Mouse (Mus musculus) Muller cell, postnatal 12 days (primary cell): ENCODE data around the gene Brpf3.
A peak's percentile ranks its signal among the peaks of the same experiment; 100 is the strongest.
"Not testable (repeated sequence)": the region's sequence is repeated elsewhere in the genome, so short reads cannot be mapped to it uniquely, and the experiment has no call there.

Experiments
- DNase-seq: peaks from one replicate; pipeline ENCODE4 v3.0.0-alpha.2; 2015; ENCODE audit errors: inconsistent ontology term

Gene Brpf3

GRCm38 (mm10) chr17:28827665-28828231, 26.9 kb downstream of the Brpf3 start:
- DNase-seq, result no peak

DNA sequence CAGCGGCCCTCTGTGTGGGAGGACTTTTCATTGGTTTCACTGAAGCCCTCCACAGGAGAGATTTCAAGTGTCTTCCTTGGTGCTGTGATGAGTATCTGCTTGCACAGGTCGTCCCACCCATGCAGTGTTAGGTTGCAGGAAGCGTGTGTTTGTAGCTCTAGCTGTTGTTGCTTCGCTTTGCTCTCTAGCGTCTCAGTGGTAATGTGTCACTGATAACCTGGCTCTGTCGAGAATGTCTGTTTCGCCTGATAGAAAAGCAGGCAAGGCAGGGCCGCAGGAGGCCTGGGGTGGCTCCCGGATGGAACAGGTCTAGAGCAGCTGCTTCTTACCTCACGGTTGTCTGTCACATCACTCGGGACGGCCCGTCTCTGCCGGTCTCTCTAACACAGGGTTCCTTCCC, 28.2 kb downstream of the Brpf3 start:
- DNase-seq, result no peak

GRCm38 (mm10) chr17:28831065-28831464, 30.2 kb downstream of the Brpf3 start:
- DNase-seq, result no peak

DNA sequence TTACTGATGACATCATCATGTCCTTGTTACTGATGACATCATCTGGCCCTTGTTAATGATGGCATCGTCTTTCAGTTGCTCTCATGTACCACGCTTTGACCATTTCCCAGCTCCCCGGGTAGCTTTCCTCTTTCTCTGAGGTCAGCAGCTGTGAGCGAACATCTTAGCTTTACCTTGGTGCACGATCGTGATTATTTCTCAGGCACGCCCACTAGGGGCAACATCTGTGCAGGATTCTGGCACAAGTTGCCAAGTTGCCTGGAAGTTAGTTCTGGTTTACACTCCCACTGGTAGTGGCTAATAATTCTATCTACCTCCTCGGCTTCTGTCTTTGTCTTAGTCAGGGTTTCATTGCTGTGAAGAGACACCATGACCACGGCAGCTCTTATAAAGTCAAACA, 31.1 kb downstream of the Brpf3 start:
- DNase-seq, result no peak

DNA sequence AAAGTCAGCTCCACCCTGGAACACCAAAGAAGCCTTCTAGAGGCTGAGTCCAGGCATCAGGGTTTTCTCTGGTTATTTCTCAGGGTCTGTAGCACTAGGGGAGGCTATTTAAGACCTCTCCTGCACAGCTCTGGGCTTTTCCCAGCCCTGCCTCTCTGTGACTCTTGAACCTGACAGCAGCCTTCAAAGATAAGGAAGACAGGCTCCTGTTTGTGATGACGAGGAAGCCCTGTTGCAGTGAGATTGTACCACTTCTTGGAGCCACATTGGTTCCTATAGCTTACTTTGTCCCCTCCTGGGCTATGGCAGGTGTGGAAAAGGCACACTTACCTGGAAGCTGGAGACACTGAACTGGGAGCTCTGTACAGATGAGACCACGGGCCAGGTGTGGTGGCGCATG, 32.0 kb downstream of the Brpf3 start:
- DNase-seq, result no peak

DNA sequence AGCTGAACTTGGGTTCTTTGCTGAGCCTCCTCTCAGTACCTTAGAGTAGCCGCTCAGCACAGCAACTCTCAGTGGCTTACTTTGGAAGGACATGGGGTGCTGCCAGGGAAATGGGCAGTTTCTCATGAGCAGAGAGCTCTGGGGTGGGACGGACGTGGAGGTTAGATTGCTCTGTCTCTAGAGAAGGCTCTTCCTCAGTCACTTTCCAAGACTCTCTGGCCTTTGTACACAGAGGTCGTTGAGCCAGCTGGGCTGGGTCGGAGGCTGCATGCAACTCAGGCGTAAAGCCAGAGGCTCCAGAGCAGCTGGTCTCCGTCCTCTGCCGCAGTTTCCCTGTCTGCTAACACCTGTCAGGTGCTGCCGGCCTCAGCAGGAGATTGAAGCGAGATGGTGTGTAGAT, 33.8 kb downstream of the Brpf3 start:
- DNase-seq, result no peak

DNA sequence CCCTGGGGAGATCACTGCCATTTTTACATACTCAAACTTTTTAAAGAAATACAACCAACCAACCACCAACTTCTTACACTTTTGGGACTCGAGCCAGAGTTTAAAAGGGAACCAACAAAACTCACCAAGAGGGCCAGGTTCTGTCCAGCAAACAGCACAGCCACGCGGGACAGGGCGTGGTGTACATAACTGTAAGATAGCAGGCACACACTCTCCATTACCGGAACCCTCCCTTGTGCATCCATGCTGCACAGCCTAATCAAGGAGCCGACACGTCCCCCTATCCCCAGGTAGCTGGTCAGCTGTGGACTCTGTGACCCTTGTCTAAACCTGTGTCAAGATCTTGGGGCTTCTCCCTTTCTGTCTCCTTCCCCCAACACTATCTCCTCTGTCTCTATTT, 37.0 kb downstream of the Brpf3 start:
- DNase-seq, result no peak

- not testable (repeated sequence) for DNase-seq
Observed at GRCm38 (mm10) chr17:28841947-28842346, 41.1 kb downstream of the Brpf3 start.

- no peak for DNase-seq
Observed at GRCm38 (mm10) chr17:28843665-28844064, 42.8 kb downstream of the Brpf3 start.

GRCm38 (mm10) chr17:28846974-28847617, 46.2 kb downstream of the Brpf3 start:
- no peak for DNase-seq

DNA sequence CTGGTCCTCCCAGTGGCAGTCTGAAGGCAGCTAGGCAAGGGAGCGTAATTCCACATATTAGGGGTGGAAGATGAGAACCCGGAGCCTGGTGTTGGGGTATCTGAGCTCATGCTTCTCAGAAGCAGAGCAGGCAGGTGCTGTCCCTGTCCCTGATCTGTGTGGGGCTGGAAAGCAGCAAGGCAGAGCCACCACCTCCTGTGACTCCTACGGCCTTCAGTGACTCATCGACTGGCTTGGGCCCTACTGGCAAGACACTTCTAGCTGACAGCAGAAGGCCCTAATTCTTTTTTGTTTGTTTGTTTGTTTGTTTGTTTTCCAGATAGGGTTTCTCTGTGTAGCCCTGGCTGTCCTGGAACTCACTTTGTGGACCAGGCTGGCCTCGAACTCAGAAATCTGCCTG, 49.6 kb downstream of the Brpf3 start:
- no peak for DNase-seq

DNA sequence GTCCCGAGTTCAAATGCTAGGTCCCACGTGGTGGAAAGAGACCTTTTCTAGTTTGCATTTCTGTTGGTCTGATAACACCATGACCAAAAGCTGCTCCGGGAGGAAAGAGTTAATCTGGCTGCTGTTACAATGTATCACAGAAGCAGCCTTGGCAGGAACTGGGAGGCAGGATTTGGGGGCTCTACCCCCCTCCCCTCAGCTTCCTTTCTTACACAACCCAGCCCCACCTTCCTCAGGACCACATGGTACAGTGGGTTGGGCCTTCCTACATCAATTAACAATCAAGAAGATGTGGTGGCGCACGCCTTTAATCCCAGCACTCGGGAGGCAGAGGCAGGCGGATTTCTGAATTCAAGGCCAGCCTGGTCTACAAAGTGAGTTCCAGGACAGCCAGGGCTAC, 53.5 kb downstream of the Brpf3 start:
- no peak for DNase-seq

- peak; percentile 80 for DNase-seq
Observed at GRCm38 (mm10) chr17:28855166-28855885, 54.4 kb downstream of the Brpf3 start.

- peak; percentile 26 for DNase-seq
Observed at GRCm38 (mm10) chr17:28856030-28856429, 55.1 kb downstream of the Brpf3 start.

DNA sequence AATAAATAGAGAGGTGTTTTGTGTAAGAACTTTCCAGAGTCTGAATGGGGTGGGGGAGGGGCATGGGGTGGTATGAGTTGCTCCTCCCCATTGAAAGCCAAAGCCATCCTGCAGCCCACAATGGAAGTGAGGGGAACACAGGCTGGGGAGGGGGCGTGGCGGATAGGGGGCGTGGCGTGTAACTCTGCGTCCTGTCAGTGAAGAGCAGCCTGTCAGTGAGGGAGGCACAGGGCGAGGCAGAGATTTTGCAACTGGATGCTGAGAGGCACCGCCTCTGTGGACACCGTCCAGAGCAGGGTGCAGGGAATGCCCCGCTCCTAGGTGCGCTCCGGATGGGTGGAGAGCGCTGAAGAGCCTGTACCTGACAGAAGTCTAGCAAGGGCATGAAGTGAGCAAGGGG, 57.3 kb downstream of the Brpf3 start, which contains the start of gene Pnpla1:
Gene Pnpla1 (plus strand): TSS at position 207 of the 400 bp plus-strand sequence.
- no peak for DNase-seq

DNA sequence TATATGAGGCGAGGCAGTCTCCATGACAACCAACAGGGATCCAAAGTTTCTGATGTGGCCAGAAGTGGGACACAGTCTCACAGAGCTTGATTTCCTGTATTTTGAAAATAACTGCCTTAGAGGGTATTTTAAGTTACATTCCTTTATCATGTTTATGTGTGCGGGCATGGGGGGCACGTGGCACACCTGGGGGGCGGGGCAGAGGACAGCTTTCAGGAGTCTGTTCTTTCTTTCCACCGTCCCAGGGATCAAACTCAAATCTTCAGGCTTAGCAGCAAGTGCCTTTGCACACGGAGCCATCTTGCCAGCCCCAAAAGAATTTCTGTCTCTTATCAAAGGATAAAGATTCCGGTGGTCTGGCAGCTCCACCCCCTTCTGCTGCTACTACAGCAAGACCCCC, 63.0 kb downstream of the Brpf3 start:
- no peak for DNase-seq

DNA sequence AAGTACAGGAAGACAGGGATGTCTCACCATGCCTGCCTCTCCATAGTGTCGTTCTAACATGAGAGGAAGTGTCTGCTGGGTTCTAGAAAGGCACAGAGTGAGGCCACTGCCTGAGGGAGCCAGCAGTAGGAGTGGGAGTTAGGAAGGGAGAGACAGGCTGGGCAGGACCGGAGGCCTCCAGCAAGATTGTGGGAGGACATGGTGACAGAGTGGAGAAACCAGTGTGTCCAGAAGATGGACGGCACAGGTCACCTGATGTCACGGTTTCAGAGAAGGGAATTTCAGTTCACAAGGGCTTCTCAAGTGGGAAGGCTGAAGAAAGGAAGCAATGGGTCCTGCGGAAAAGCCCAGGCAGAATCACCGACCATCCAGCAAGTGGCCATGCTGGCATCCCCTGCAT, 63.6 kb downstream of the Brpf3 start:
- DNase-seq, result no peak

GRCm38 (mm10) chr17:28866921-28867320, 66.0 kb downstream of the Brpf3 start:
- no peak for DNase-seq

DNA sequence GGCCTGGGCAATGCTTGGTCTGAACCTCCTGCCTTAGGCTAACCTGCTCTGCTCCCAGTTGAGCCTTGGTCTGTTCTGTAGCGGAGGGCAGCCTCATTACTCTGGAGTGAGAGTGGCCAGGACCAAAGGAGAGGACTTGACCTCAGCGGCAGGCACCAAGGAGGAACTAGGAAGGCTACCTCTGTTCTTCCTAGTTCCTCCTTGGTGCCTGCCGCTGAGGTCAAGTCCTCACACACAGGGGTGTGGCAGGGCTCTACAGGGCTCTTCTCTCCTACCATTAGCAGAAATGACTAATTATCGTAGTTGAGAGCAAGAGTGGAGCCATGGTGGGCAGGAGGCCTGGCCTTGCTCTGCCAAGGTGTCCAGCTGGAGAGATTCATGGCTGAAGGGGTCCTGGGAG, 66.5 kb downstream of the Brpf3 start:
- DNase-seq, result no peak

DNA sequence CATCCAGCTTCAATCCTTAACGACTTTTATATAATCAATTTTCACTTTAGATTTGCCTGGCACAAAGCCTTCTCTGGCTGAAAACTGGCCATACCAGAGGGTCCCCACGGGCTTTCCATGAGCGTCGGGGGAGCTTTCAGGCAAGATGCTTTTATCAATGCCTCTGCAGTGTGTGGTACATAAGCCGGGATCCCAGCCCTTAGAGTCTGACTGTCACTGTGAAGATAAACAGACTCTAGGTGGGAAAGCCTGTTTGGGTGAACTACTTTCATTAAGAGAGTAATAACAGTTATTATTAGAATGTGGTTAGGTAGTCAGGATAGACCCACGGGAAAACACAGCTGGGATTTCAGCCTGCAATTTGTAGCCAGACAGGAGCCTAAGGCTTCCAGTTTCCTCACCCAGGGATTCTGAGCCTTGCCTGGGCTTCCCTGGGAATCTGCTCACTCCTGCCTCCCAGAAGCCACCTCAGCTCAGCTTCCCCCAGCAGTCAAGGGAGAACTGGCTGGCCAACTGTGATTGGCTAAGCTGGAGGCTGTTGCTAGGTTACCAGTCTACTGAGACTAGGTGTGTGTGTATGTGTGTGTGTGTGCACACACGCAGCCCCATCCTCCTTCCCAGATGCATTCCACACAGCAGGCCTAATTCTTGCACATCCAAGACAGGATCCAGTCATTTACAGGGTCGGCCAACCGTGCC, 68.7 kb downstream of the Brpf3 start:
- no peak for DNase-seq

GRCm38 (mm10) chr17:28870435-28870834, 69.5 kb downstream of the Brpf3 start:
- DNase-seq, result no peak

DNA sequence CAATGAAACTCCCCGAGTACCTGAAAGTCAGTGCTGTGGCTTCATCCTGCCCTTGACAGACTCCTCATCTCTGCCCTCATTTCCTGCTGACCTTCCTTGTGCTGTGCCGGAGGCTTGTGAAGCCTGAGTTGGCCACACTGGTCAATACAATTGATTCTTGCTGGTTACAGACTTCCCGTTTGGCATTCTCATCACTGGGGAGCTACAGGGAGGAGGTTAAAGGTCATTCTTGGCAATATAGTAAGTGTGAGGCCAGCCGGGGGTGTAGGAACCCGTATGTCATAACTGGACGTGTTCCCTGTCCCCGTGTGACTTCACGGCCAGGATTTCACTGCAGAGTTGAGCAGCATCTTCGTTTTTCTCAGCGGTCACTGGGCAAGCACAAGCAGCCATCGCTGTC, 70.9 kb downstream of the Brpf3 start:
- DNase-seq, result no peak

DNA sequence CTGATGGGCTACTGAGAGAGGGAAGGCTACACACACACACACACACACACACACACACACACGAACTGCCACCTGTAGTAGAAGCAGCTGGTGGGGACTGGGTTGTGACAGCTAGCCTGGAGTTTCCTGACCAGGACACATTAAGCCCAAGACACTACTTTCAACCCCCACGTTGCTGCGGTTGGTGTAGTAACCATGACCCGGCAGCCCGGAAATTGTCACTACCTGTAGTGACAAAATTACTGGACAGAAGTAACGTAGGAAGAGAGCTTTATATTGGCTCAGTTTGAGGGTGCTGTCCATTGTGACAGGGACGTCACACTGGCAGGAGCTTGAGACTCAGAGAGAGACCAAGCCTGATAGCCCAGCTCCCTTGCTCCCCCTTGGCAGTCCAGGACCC, 71.4 kb downstream of the Brpf3 start:
- DNase-seq, result no peak
